Mouse (Mus musculus) bone marrow macrophage, adult 2 months (primary cell): ENCODE measurements around the gene Hoxa5. TPM values are rescaled to one million over a fixed set of nuclear protein-coding genes. Genes with fewer than 3 reads are reported as not detected.

Experiments used
- H3K27ac ChIP-seq: 2 replicates; pipeline ENCODE4 v1.5.1; 2012; ENCODE audit warnings: low read depth, low read length; ENCODE audit not compliant: insufficient read depth
- H3K4me1 ChIP-seq: 2 replicates; pipeline ENCODE4 v1.6.1; 2012; ENCODE audit warnings: low read length; ENCODE audit not compliant: control insufficient read depth, insufficient read depth
- H3K4me3 ChIP-seq: 2 replicates; pipeline ENCODE4 v1.5.1; 2012; ENCODE audit warnings: mild to moderate bottlenecking, low read length, moderate library complexity; ENCODE audit not compliant: insufficient read depth
- CTCF ChIP-seq: IDR thresholded peaks from 2 replicates; pipeline ENCODE4 v1.5.1; 2012; ENCODE audit warnings: low read depth, mild to moderate bottlenecking, low read length, moderate library complexity
- POLR2A ChIP-seq: IDR thresholded peaks from 2 replicates; pipeline ENCODE4 v1.6.1; 2012; ENCODE audit warnings: mild to moderate bottlenecking, low read depth, low read length, borderline replicate concordance
- polyA plus RNA-seq: library from polyadenylated mRNA; stranded (reverse); fragments of >200 nt; gene quantifications from 2 replicates; pipeline ENCODE4 v1.2.4, GENCODE M21; 2012; ENCODE audit not compliant: missing spikeins, insufficient read depth, insufficient read length

Hoxa5 gene
- polyA plus RNA-seq, 1 experiment: not detected

GRCm38 (mm10) chr6:52170898-52171223, 33.5 kb downstream of the Hoxa5 start:
- TF ChIP-seq CTCF (no peak), POLR2A (no peak)
- no peak overlapping the region for H3K27ac ChIP-seq
- no peak overlapping the region for H3K4me3 ChIP-seq
- H3K4me1 ChIP-seq: no peaks in the 10 kb centered on the region

GRCm38 (mm10) chr6:52170166-52170897, 34.1 kb downstream of the Hoxa5 start:
- H3K4me1 ChIP-seq: no peaks in the 10 kb centered on the region
- no peak overlapping the region for H3K27ac ChIP-seq
- no peak for TF ChIP-seq POLR2A
- no peak for TF ChIP-seq CTCF
- H3K4me3 ChIP-seq: no peak overlapping the region

GRCm38 (mm10) chr6:52169499-52170165, 34.8 kb downstream of the Hoxa5 start:
- TF ChIP-seq POLR2A (no peak), CTCF (no peak)
- no peak overlapping the region for H3K27ac ChIP-seq
- H3K4me1 ChIP-seq: no peaks in the 10 kb centered on the region
- no peak overlapping the region for H3K4me3 ChIP-seq

GRCm38 (mm10) chr6:52168191-52169055, 36.0 kb downstream of the Hoxa5 start:
- H3K4me3 ChIP-seq: no peak overlapping the region
- no peak for TF ChIP-seq CTCF
- no peak for TF ChIP-seq POLR2A
- no peaks in the 10 kb centered on the region for H3K4me1 ChIP-seq
- no peak overlapping the region for H3K27ac ChIP-seq

- Histone ChIP-seq H3K4me3 (no peak overlapping the region), H3K4me1 (no peaks in the 10 kb centered on the region), H3K27ac (no peak overlapping the region)
- no peak for TF ChIP-seq POLR2A
- TF ChIP-seq CTCF: no peak
Measured at GRCm38 (mm10) chr6:52167736-52168161, 36.6 kb downstream of the Hoxa5 start.

- Histone ChIP-seq H3K4me1 (no peaks in the 10 kb centered on the region), H3K4me3 (no peak overlapping the region), H3K27ac (no peak overlapping the region)
- TF ChIP-seq POLR2A (no peak), CTCF (no peak)
Measured at GRCm38 (mm10) chr6:52167176-52167575, 37.2 kb downstream of the Hoxa5 start.

GRCm38 (mm10) chr6:52166431-52167077, 37.8 kb downstream of the Hoxa5 start:
- TF ChIP-seq POLR2A: no peak
- no peak for TF ChIP-seq CTCF
- H3K4me3 ChIP-seq: no peak overlapping the region
- peaks cover 5% of the 10 kb centered on the region; the same call in 1 of the 2 replicates for H3K4me1 ChIP-seq
- no peak overlapping the region for H3K27ac ChIP-seq

- Histone ChIP-seq H3K4me3 (no peak overlapping the region), H3K27ac (no peak overlapping the region), H3K4me1 (peaks cover 11% of the 10 kb centered on the region)
- no peak for TF ChIP-seq POLR2A
Measured at GRCm38 (mm10) chr6:52165441-52166370, 38.7 kb downstream of the Hoxa5 start.
